Mouse (Mus musculus) adipocyte (in vitro differentiated cells): ENCODE data around the gene Unc13d.
A peak's percentile ranks its signal among the peaks of the same experiment; 100 is the strongest.

Source experiments
- DNase-seq: peaks from one replicate; pipeline ENCODE4 v3.0.0-alpha.2; 2016; ENCODE audit warnings: low spot score

Unc13d gene

GRCm38 (mm10) chr11:116045173-116045572 lies 32.6 kb downstream of the Unc13d start:
- no peak for DNase-seq

- no peak for DNase-seq
These were observed 34.5 kb downstream of the Unc13d start for GRCm38 (mm10) chr11:116043286-116043685.

DNA sequence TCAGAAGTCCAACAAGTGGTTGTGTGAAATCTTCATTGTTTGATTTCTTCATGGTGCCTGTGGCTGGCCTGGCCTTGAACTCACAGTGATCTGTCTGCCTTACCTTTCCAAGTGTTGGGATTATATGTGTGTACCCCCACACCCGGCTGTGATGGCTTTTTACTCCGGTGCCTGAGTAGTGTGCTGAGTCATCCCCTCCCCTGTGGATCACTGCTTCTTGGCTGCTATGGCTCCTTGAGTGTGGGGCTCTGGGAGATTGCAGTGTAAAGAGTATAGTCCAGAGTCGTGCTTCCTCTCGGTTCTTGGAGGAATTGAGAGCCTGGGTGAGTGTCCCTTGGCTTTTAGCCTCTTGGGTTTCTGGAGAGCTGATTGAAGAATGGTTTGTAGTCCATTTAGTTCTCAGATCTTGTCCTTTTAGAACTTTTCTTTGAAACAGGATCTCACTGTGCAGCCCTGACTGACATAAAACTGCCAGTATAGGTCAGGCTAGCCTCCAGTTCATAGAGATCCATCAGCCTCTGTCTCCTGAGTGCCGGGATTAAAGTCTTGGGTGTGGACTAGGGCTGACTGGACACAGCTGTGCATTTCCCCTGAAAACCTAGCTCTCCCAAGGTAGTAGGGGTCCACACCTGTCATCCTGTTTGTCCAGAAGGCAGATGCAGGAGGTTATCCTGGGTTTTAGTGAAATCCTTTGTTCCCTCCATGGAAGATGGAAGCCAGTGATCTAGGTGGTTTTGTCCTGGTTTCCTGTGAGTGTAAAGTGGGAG lies 35.2 kb downstream of the Unc13d start:
- no peak for DNase-seq

DNA sequence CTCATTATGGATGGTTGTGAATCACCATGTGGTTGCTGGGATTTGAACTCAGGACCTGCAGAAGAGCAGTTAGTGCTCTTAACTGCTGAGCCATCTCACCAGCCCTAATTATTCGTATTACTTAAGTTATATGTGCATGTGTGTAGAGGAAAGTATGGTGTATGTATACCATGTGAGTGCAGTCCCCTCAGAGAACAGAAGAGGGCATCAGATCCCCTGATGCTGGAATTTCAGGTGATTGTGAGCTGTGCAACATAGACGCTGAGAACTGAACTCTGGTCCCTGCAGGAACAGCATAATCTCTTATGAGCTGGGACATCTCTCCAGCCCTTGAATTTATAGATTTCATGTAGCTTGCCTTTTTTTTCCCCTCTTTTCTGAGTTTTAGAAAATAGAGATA lies 35.9 kb downstream of the Unc13d start:
- no peak for DNase-seq

- DNase-seq, result no peak
These were observed 37.2 kb downstream of the Unc13d start for GRCm38 (mm10) chr11:116040593-116040992.

DNA sequence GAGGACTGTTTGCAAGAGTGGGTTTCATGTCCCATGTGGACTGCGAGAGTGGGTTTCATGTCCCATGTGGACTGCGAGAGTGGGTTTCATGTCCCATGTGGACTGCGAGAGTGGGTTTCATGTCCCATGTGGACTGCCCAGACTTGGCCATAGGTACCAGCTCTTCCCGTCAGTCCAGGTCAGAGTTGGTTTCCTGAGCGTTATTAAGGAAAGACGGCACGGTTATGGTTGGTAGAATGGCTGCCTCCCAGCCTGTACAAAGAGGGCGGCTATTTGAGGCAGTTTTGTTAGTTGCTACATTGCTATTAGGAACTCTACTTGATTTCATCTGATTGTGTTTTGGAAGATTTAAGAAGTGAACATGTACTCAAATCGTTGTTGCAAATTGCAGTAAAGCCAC lies 39.9 kb downstream of the Unc13d start:
- DNase-seq, result no peak

- DNase-seq, result no peak
These were observed 41.1 kb downstream of the Unc13d start for GRCm38 (mm10) chr11:116036671-116037070.

DNA sequence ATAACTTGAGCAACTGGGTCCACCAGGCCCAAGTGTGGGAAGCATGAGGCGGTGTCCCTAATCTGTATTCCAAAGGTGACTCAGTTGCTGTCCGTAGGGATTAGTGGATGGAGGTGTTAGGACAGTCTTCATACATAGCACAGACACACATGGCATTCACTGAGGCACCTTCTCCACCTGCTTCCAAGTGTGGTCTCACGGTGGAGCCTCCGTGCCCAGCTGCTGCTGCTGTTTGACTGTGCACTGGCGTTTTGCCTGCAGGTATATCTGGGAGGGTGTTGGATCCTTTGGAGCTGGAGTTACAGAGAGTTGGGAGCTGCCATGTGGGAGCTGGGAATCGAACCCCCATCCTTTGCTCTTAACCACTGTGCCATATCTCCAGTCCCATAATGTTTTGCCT lies 43.2 kb downstream of the Unc13d start:
- no peak for DNase-seq

DNA sequence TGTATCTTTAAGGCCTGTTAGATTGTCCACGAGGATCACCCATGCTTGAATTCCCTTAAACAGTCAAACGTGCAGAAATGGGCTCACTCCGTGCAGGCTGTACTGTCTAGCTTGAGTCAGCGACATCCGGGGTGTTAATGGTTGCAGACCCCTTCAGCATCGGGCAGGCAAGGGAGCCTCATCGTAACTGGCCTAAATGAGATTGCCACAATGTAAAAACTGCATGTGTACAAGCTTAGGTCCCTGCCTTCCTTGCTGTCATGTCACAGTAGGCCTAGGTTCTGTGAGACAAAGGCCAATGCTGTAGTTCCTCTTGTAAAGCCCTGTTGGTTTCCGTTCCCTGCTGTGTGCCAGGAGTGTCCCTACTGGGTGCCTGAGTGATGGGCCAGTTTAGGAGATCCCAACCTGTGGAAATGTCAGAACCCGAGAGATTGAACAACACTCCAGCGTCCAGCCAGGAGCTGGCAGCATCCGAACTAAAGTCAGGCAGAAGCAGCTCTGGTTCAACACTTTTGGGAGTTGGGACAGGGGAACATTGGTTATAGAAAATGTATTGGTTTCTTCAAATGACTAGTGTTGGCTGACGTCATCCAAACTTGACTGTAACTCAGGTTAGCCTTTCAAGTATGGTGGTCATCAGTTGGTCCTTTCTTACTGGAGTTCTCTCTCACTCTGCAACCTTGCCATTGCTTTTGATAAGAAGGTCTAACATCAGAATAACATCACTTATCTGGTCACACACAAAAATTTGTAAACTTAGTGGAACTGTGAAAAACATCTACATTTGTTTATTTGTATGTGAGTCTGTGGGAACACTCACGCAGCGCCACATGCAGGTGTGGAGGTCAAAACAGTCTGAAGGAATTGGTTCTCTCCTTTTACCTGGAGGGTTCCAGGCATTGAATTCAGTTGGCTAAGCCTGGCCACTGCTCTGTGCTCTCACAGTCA lies 46.6 kb downstream of the Unc13d start:
- DNase-seq, result peak; percentile 80

- DNase-seq, result peak; percentile 99
These were observed 47.5 kb downstream of the Unc13d start, which contains the start of gene Unk for GRCm38 (mm10) chr11:116030088-116030897. Unk (plus strand) TSS chr11:116030322.

DNA sequence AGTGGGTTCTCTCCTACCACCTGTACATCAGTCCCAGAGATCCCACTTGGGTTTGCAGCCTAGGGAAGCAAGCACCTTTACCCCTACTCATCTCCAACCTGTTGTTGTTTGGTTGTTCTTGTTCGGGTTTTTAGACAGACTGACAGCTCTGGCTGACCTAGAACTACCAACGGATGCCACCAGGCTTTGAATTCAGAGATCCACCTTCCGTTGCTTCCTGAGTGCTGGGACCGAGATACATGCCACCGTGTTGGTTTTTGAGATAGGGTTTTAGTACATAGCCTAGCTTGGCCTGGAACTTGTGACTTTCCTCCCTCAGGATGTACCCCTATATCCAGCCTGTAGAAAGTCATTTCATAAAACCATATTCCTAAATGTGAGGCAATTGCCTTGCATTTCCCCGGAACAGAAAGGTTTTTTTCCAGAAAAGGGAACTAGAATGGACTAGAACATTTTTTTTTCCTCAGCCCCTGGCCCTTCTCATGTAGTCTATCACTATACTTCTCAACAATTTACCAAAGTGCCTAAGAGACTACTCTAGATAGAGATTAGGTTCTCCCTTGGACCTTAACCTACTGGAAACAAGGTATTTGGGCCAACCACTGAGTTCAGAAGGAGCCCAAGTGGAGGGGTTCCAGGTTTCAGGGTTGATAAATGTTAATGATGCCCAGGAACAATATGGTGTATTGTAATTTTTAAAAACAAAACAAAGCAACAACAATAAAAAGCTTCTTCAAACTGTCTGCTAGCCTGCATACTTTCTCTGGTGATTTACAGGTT lies 48.5 kb downstream of the Unc13d start:
- DNase-seq, result no peak

- peak; percentile 38 for DNase-seq
These were observed 49.4 kb downstream of the Unc13d start for GRCm38 (mm10) chr11:116028177-116028865.

- peak; percentile 74 for DNase-seq
These were observed 50.0 kb downstream of the Unc13d start, which contains the start of gene H3f3b for GRCm38 (mm10) chr11:116027756-116028155. H3f3b (minus strand) TSS chr11:116027962.

- DNase-seq, result no peak
These were observed 52.5 kb downstream of the Unc13d start for GRCm38 (mm10) chr11:116025056-116025845.

DNA sequence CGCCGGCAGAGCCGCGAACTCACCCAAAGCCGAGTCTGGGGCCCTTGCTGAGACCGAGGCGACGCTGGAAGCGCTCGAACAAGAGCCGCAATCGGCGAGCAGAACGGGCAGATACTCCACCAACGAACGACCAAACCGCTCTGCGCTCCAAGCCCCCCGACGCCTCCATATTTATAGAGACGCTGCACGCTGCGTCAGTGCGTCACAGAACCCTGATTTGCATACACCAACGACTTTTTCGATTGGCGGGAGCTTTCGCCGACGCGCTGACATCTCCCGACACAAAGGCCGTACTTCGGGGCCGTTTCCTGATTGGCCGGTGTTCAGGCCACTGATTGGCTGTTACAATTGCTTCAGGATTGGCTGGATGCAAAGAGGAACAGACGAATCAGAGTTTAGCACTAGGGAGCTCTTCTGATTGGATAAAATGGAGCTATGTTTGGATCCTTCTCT lies 53.4 kb downstream of the Unc13d start:
- peak; percentile 99 for DNase-seq

- DNase-seq, result peak; percentile 65
These were observed 53.9 kb downstream of the Unc13d start for GRCm38 (mm10) chr11:116023771-116024355.

GRCm38 (mm10) chr11:116023074-116023770 lies 54.5 kb downstream of the Unc13d start:
- peak; percentile 51 for DNase-seq

DNA sequence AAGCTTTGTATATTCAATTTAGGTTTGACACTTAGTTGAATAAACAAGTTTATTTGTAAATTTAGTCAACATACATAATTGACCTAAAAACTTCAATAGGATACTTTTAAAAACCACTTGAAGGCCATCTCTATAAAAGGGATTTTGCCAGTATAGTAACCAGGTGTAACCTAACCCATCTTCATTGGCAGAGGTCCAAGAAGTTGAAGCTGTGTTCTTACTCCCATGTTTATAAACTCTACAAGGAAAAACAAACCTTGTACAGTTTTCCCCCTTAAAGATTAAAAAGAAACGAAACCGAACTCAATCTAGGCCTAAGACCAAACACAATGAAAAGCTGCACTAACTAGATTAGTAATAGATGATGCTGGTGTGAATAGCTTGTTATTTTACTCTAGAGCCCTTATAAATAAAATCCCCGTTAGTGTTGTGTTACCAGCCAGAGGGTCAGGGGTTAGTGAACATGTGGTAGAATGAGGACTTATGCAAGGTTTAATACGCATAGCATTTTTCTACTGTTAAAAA lies 55.4 kb downstream of the Unc13d start:
- peak; percentile 60 for DNase-seq
